Mouse (Mus musculus) G1E (cell line): Measurements from ENCODE around the gene Nsun2. TPM values are rescaled to one million over a fixed set of nuclear protein-coding genes. Genes with fewer than 3 reads are reported as not detected.
A peak's percentile ranks its signal among the peaks of the same experiment; 100 is the strongest.

Experiments
- ATAC-seq: 2 replicates; pipeline ENCODE4 v1.8.0; 2016; ENCODE audit warnings: mild to moderate bottlenecking; ENCODE audit not compliant: insufficient number of reproducible peaks, poor library complexity, low FRiP score, severe bottlenecking; ENCODE audit errors: extremely low read depth
- DNase-seq: peaks from one replicate; pipeline ENCODE4 v3.0.0; 2012; ENCODE audit warnings: low spot score
- H3K27me3 ChIP-seq: 2 replicates; pipeline ENCODE4 v1.6.1; 2012; ENCODE audit warnings: mild to moderate bottlenecking, low read length, inconsistent platforms; ENCODE audit not compliant: insufficient read depth
- H3K36me3 ChIP-seq: replicated peaks from 2 replicates; pipeline ENCODE3; 2012; ENCODE audit warnings: mild to moderate bottlenecking, inconsistent platforms
- H3K4me1 ChIP-seq: 2 replicates; pipeline ENCODE4 v1.6.1; 2012; ENCODE audit warnings: low read depth, low read length, inconsistent platforms, mixed read lengths; ENCODE audit not compliant: insufficient read depth
- H3K4me3 ChIP-seq: 2 replicates; pipeline ENCODE4 v1.5.1; 2012; ENCODE audit warnings: low read depth, mild to moderate bottlenecking, inconsistent platforms, low read length, moderate library complexity, mixed read lengths
- H3K9me3 ChIP-seq: replicated peaks from 2 replicates; pipeline ENCODE4 v1.6.1; 2012; ENCODE audit warnings: inconsistent platforms
- CTCF ChIP-seq: IDR thresholded peaks from 2 replicates; pipeline ENCODE4 v1.5.1; 2012; ENCODE audit warnings: low read depth, low read length, inconsistent platforms, mixed read lengths
- GATA1 ChIP-seq: IDR thresholded peaks from 2 replicates; pipeline ENCODE4 v1.6.1; 2012; ENCODE audit warnings: borderline replicate concordance, low read length, inconsistent platforms, mixed read lengths
- GATA2 ChIP-seq: IDR thresholded peaks from 2 replicates; pipeline ENCODE4 v1.6.1; 2012; ENCODE audit warnings: low read depth, low read length, inconsistent platforms, borderline replicate concordance
- POLR2AphosphoS5 ChIP-seq: IDR thresholded peaks from 2 replicates; pipeline ENCODE4 v1.6.1; 2012; ENCODE audit warnings: low read depth, low read length, inconsistent platforms; ENCODE audit not compliant: insufficient replicate concordance
- TAL1 ChIP-seq: conservative IDR thresholded peaks from 2 replicates; pipeline ENCODE4 v1.6.1; 2012; ENCODE audit warnings: low read depth, low read length, inconsistent platforms, mixed read lengths
- polyA plus RNA-seq: library from polyadenylated mRNA; stranded (reverse); fragments of >175 nt; gene quantifications from 2 replicates; pipeline ENCODE4 v1.2.3, GENCODE M21; 2012
- total RNA-seq, 2 experiments: library from RNA; stranded (forward) in 1 of 2; stranded (reverse) in 1 of 2; fragments of 200-1000 nt in 1 of 2; fragments of >200 nt in 1 of 2; fragmentation: Nextera tagmentation in 1 of 2; gene quantifications; 2 replicates each; pipeline ENCODE4 v1.2.3; 2014 to 2017

The Nsun2 gene
- total and polyA plus RNA-seq, 3 experiments, result 144 to 231 (median 152) TPM

GRCm38 (mm10) chr13:69532101-69532892 lies 1.2 kb upstream of the Nsun2 start:
- Histone ChIP-seq H3K27me3 (no peaks in the 10 kb centered on the region), H3K36me3 (peaks cover 51% of the 10 kb centered on the region), H3K4me3 (peak overlapping the region; percentile 91), H3K9me3 (no peaks in the 10 kb centered on the region), H3K4me1 (peaks cover 52% of the 10 kb centered on the region)
- TF ChIP-seq POLR2AphosphoS5 (no peak), TAL1 (no peak), CTCF (no peak), GATA2 (no peak), GATA1 (no peak)
- no peak for ATAC-seq
- DNase-seq, result peak; percentile 33

GRCm38 (mm10) chr13:69532893-69533404 lies 597 bp upstream of the Nsun2 start:
- no peak for TF ChIP-seq CTCF
- TF ChIP-seq GATA2, result no peak
- TF ChIP-seq TAL1, result no peak
- TF ChIP-seq GATA1, result no peak
- no peak for TF ChIP-seq POLR2AphosphoS5
- no peak for ATAC-seq
- H3K4me3 ChIP-seq, result peak overlapping the region; percentile 91
- H3K27me3 ChIP-seq, result no peaks in the 10 kb centered on the region
- no peaks in the 10 kb centered on the region for H3K9me3 ChIP-seq
- peaks cover 49% of the 10 kb centered on the region for H3K4me1 ChIP-seq
- peaks cover 49% of the 10 kb centered on the region for H3K36me3 ChIP-seq
- no peak for DNase-seq

GRCm38 (mm10) chr13:69534334-69534653 lies 748 bp downstream of the Nsun2 start, which contains the start of gene Tent4a:
Tent4a (minus strand) TSS chr13:69534617.
- peaks cover 36% of the 10 kb centered on the region for H3K36me3 ChIP-seq
- peak; percentile 90 for DNase-seq
- H3K27me3 ChIP-seq, result no peaks in the 10 kb centered on the region
- H3K9me3 ChIP-seq, result no peaks in the 10 kb centered on the region
- H3K4me1 ChIP-seq, result peaks cover 54% of the 10 kb centered on the region
- TF ChIP-seq GATA2, result no peak
- TF ChIP-seq TAL1, result no peak
- TF ChIP-seq CTCF, result no peak
- no peak for TF ChIP-seq GATA1
- no peak for TF ChIP-seq POLR2AphosphoS5
- peak within 1 kb of the TSS; percentile 91 for H3K4me3 ChIP-seq
- ATAC-seq, result peak; percentile 25

- TF ChIP-seq TAL1 (no peak), GATA2 (no peak), CTCF (no peak), GATA1 (no peak), POLR2AphosphoS5 (no peak)
- no peaks in the 10 kb centered on the region for H3K9me3 ChIP-seq
- H3K27me3 ChIP-seq, result no peaks in the 10 kb centered on the region
- H3K4me3 ChIP-seq, result peak overlapping the region; percentile 91
- H3K36me3 ChIP-seq, result peaks cover 31% of the 10 kb centered on the region
- ATAC-seq (peak; percentile 43), DNase-seq (peak; percentile 94)
- H3K4me1 ChIP-seq, result peaks cover 52% of the 10 kb centered on the region
Measured at GRCm38 (mm10) chr13:69534654-69535551, 1.4 kb downstream of the Nsun2 start.

- H3K4me3 ChIP-seq, result no peak overlapping the region
- peaks cover 19% of the 10 kb centered on the region for H3K36me3 ChIP-seq
- no peak for DNase-seq
- TF ChIP-seq GATA1 (no peak), TAL1 (no peak), GATA2 (no peak), CTCF (no peak), POLR2AphosphoS5 (no peak)
- no peaks in the 10 kb centered on the region for H3K9me3 ChIP-seq
- peaks cover 45% of the 10 kb centered on the region for H3K4me1 ChIP-seq
- peaks cover 4% of the 10 kb centered on the region for H3K27me3 ChIP-seq
- ATAC-seq, result no peak
Measured at GRCm38 (mm10) chr13:69536021-69536420, 2.5 kb downstream of the Nsun2 start.

- no peaks in the 10 kb centered on the region for H3K9me3 ChIP-seq
- H3K36me3 ChIP-seq, result peaks cover 7% of the 10 kb centered on the region
- DNase-seq, result no peak
- peaks cover 7% of the 10 kb centered on the region for H3K27me3 ChIP-seq
- H3K4me3 ChIP-seq, result no peak overlapping the region
- H3K4me1 ChIP-seq, result peaks cover 36% of the 10 kb centered on the region
- no peak for ATAC-seq
- TF ChIP-seq CTCF (no peak), GATA2 (no peak), TAL1 (no peak), POLR2AphosphoS5 (no peak), GATA1 (no peak)
Measured at GRCm38 (mm10) chr13:69537366-69537765, 3.8 kb downstream of the Nsun2 start.
